Mouse (Mus musculus): Measurements from ENCODE around the gene Ppp2r5e.

GRCm38 (mm10) chr12:75528300-75528699 lies 67.7 kb downstream of the Ppp2r5e start:
- no peak for TF ChIP-seq CTCF (IDR thresholded peaks at IDR 0.05; ENCODE audit: control insufficient read depth, insufficient read depth, low read length)
- no peak for TF ChIP-seq POLR2A (IDR thresholded peaks at IDR 0.05; ENCODE audit: borderline replicate concordance, control insufficient read depth, low read depth, low read length)

All from bone marrow, adult 2 months (tissue).